Mouse (Mus musculus): ENCODE results near the gene Bap1. TPM values are rescaled to one million over a fixed set of nuclear protein-coding genes. Genes with fewer than 3 reads are reported as not detected.

The Bap1 gene
- total RNA-seq, 2 experiments from 2014 or later: 51.1 to 55.0 TPM

Other genes with a start within 250 kb of the Bap1 start
- 100 to 1,000 TPM; 177 to 181 TPM for gene Spcs1, start 249.8 kb upstream of the Bap1 start, total RNA-seq (2021)
- gene Pbrm1, start 232.3 kb upstream of the Bap1 start, total RNA-seq (2021): 10 to 100 TPM; 78.8 to 82.5 TPM
- gene Gnl3, start 232.3 kb upstream of the Bap1 start, total RNA-seq (2021): 10 to 100 TPM; 28.2 to 31.4 TPM
- gene Smim4, start 122.5 kb upstream of the Bap1 start, total RNA-seq (2021): 10 to 100 TPM; 92.2 to 93.5 TPM
- gene Nt5dc2, start 120.4 kb upstream of the Bap1 start, total RNA-seq (2021): 10 to 100 TPM; 53.1 to 57.7 TPM
- gene Stab1, start 82.8 kb upstream of the Bap1 start, total RNA-seq (2021): 10 to 100 TPM; 77.3 to 78.9 TPM
- 1,000 to 10,000 TPM; 5,439 to 5,458 TPM for gene Tnnc1, start 43.1 kb upstream of the Bap1 start, total RNA-seq (2021)
- gene Nisch, start 34.5 kb upstream of the Bap1 start, total RNA-seq (2021): 100 to 1,000 TPM; 234 to 236 TPM
- 10 to 100 TPM; 15.1 to 16.9 TPM for gene Sema3g, start 33.6 kb upstream of the Bap1 start, total RNA-seq (2021)
- gene Phf7, start 133 bp upstream of the Bap1 start, total RNA-seq (2021): 1 to 10 TPM; 5.2 to 6.0 TPM
- gene Dnah1, start 72.4 kb downstream of the Bap1 start, total RNA-seq (2021): under 1 TPM; 0.17 to 0.22 TPM
- gene Capn7, start 85.2 kb downstream of the Bap1 start, total RNA-seq (2021): 10 to 100 TPM; 29.8 to 37.9 TPM
- gene Sh3bp5, start 184.6 kb downstream of the Bap1 start, total RNA-seq (2021): 10 to 100 TPM; 59.7 to 65.1 TPM
- gene Eaf1, start 242.9 kb downstream of the Bap1 start, total RNA-seq (2021): 10 to 100 TPM; 14.2 to 15.1 TPM
- 10 to 100 TPM; 14.3 to 15.8 TPM for gene Mettl6, start 243.6 kb downstream of the Bap1 start, total RNA-seq (2021)

Data from heart, postnatal 10 days (tissue).